ENCODE assay signal across 9 mouse cellular contexts in the genomic region with DNA sequence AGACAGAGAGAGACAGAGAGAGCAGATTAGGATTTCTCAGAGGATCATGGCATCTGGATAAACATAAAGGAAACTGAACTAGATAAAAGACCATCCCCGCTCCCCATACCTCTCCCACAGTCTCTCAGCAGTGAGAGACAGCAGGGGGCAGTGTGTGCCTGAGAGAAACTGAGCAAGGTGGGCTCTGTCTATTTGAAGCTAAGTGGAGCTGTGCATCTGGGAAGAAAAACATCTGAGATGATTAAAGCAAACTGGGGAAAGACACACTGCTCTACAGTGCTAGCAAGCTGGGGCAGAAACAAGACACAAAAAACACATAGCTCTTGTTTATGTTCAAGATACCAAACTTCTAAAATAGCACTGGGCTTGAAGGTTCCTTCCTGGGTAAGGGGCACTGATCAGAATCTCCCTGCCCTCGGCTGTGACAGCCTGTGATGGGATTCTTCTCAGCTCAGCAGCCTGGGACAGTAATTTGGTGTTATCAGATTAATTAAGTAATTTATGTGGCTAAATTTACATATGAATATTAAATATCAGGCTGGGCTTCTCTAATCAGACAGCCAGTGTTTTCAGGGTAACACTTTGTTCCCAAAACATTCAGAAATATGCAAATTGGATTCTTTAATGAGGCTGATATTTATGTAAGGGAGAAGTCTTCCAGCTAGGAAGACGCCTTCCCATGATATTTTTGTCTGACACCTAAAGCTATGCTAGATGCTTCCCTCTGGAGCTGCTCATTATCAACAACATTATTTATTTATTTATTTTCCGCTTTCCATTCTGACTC.
A peak's percentile ranks its signal among the peaks of the same experiment; 100 is the strongest.
DNase-seq lines count a peak whose midpoint lies in the region; ATAC-seq and TF ChIP-seq lines count a peak whose summit lies in the region.
"Had no signal": no experiment of that assay in that cellular context is flagged by ENCODE, and none has a peak within 500 bp of the region (broad histone marks: within the 10 kb centered on the region; RNA-seq: fewer than 3 reads in every experiment).

No protein-coding gene starts in this region.

- dilution Hi-C loops in CH12.LX (cut with MboI; ENCODE audit: extremely low pct_ligation_motif_present, extremely low pct_unique_long_range_greater_than_20kb, low sequenced_read_pairs) = loop anchor here (25.0 kb wide), 1 partner anchor 249 kb away; no protein-coding TSS in a partner anchor

- in situ Hi-C loops in CH12.LX (cut with MboI; ENCODE audit: low pct_ligation_motif_present, low pct_unique_long_range_greater_than_20kb, low sequenced_read_pairs) = loop anchor here (25.0 kb wide), 1 partner anchor 476 kb away; no protein-coding TSS in a partner anchor

- no peak for TF ChIP-seq EP300 in CH12.LX (IDR thresholded peaks at IDR 0.05; ENCODE audit: low read length)

- no peak overlapping the region for H3K9ac ChIP-seq in heart, embryonic 12.5 days
- H3K9ac ChIP-seq in CH12.LX (ENCODE audit: insufficient read depth, low read depth) = no peak overlapping the region
- no peak overlapping the region for H3K9ac ChIP-seq in forebrain, embryonic 12.5 days
- no peak overlapping the region for H3K9ac ChIP-seq in midbrain, embryonic 11.5 days (ENCODE audit: low read length)
- H3K9ac ChIP-seq: neural tube, embryonic 13.5 days had no signal

- H3K27ac ChIP-seq in heart, embryonic 12.5 days (ENCODE audit: poor library complexity, severe bottlenecking) = no peak overlapping the region
- no peak overlapping the region for H3K27ac ChIP-seq in CH12.LX (ENCODE audit: insufficient read depth, low read depth)
- peak overlapping the region; percentile 4; the same call in 1 of the 2 replicates for H3K27ac ChIP-seq in forebrain, embryonic 12.5 days
- no peak overlapping the region for H3K27ac ChIP-seq in midbrain, embryonic 11.5 days (ENCODE audit: low read depth, low read length)
- H3K27ac ChIP-seq: neural tube, embryonic 13.5 days had no signal

- peak in 1 of 2 experiments; percentile 83; a peak in 2 of 4 replicates for TF ChIP-seq CTCF in CH12.LX (conservative IDR thresholded peaks at IDR 0.05 in 1 of 2, IDR thresholded peaks at IDR 0.05 in 1 of 2; ENCODE audit: low read depth in 2 of 2, low read length in 2 of 2)

- intact Hi-C loops in heart, postnatal 10 days (cut with DNase I) = no loop called here
- intact Hi-C loops in left cerebral cortex, postnatal 25 days (cut with DNase I) = no loop called here

- H3K4me1 ChIP-seq in heart, embryonic 12.5 days (replicated peaks) = peaks cover 27% of the 10 kb centered on the region
- peaks cover 15 to 21% of the 10 kb centered on the region in 2 experiments for H3K4me1 ChIP-seq in CH12.LX (ENCODE audit: control insufficient read depth in 1 of 2, insufficient read depth in 2 of 2)
- H3K4me1 ChIP-seq in forebrain, embryonic 12.5 days = peaks cover 20% of the 10 kb centered on the region
- H3K4me1 ChIP-seq in midbrain, embryonic 11.5 days (ENCODE audit: control insufficient read depth, insufficient read depth, low read length) = no peaks in the 10 kb centered on the region

- no peak for TF ChIP-seq POLR2A in CH12.LX (IDR thresholded peaks at IDR 0.05; ENCODE audit: low read depth, low read length)

- H3K36me3 ChIP-seq in heart, embryonic 12.5 days = 0 out of 2 replicates have a peak, but pooled peaks cover 3% of the 10 kb centered on the region
- no peaks in the 10 kb centered on the region for H3K36me3 ChIP-seq in CH12.LX (replicated peaks in 1 of 2; ENCODE audit: control insufficient read depth in 1 of 2, insufficient read depth in 1 of 2, low read length in 1 of 2)
- no peaks in the 10 kb centered on the region for H3K36me3 ChIP-seq in forebrain, embryonic 12.5 days (replicated peaks)
- no peaks in the 10 kb centered on the region for H3K36me3 ChIP-seq in midbrain, embryonic 11.5 days (ENCODE audit: control insufficient read depth, insufficient read depth, low read length)
- H3K36me3 ChIP-seq: neural tube, embryonic 13.5 days had no signal

- ATAC-seq in heart, embryonic 12.5 days (ENCODE audit: insufficient number of reproducible peaks, low FRiP score) = no peak
- peak; percentile 65; the same call in 1 of the 2 replicates for ATAC-seq in forebrain, embryonic 12.5 days (ENCODE audit: low FRiP score)
- ATAC-seq in midbrain, embryonic 11.5 days (ENCODE audit: low FRiP score) = no peak

- TF ChIP-seq RAD21 in CH12.LX (IDR thresholded peaks at IDR 0.05; ENCODE audit: low read depth, low read length) = peak; percentile 81

- no peak overlapping the region for H3K4me2 ChIP-seq in heart, embryonic 12.5 days
- no peak overlapping the region for H3K4me2 ChIP-seq in CH12.LX (ENCODE audit: insufficient read depth, low read depth, poor library complexity, severe bottlenecking)
- H3K4me2 ChIP-seq in forebrain, embryonic 12.5 days = no peak overlapping the region
- no peak overlapping the region for H3K4me2 ChIP-seq in midbrain, embryonic 11.5 days
- H3K4me2 ChIP-seq: neural tube, embryonic 13.5 days had no signal

- H3K4me3 ChIP-seq in heart, embryonic 12.5 days = no peak overlapping the region
- no peak overlapping the region for H3K4me3 ChIP-seq in CH12.LX (replicated peaks in 1 of 3; ENCODE audit: low read depth in 2 of 3, low read length in 2 of 3, poor library complexity in 1 of 3)
- H3K4me3 ChIP-seq in forebrain, embryonic 12.5 days (replicated peaks) = no peak overlapping the region
- H3K4me3 ChIP-seq in midbrain, embryonic 11.5 days (ENCODE audit: low read depth, low read length) = no peak overlapping the region
- H3K4me3 ChIP-seq: neural tube, embryonic 13.5 days had no signal

- H3K79me2 ChIP-seq in CH12.LX (replicated peaks; ENCODE audit: control insufficient read depth, extremely low read depth, insufficient read depth, poor library complexity, severe bottlenecking) = no peaks in the 10 kb centered on the region

- no peaks in the 10 kb centered on the region for H3K27me3 ChIP-seq in heart, embryonic 12.5 days (replicated peaks)
- H3K27me3 ChIP-seq in CH12.LX (replicated peaks) = no peaks in the 10 kb centered on the region
- no peaks in the 10 kb centered on the region for H3K27me3 ChIP-seq in forebrain, embryonic 12.5 days
- H3K27me3 ChIP-seq in midbrain, embryonic 11.5 days (ENCODE audit: control insufficient read depth, insufficient read depth, low read length) = no peaks in the 10 kb centered on the region
- H3K27me3 ChIP-seq: neural tube, embryonic 13.5 days had no signal

- no peaks in the 10 kb centered on the region for H3K9me3 ChIP-seq in heart, embryonic 12.5 days (replicated peaks)
- H3K9me3 ChIP-seq in CH12.LX (replicated peaks; ENCODE audit: low read length) = no peaks in the 10 kb centered on the region
- no peaks in the 10 kb centered on the region for H3K9me3 ChIP-seq in forebrain, embryonic 12.5 days
- no peaks in the 10 kb centered on the region for H3K9me3 ChIP-seq in midbrain, embryonic 11.5 days (ENCODE audit: control insufficient read depth, low read length)
- H3K9me3 ChIP-seq: neural tube, embryonic 13.5 days had no signal

- DNase-seq in heart, postnatal 10 days = peak; percentile 41 to 48
- DNase-seq in CH12.LX (ENCODE audit: extremely low read depth) = peak; percentile 51
- peak; percentile 47 for DNase-seq in midbrain, embryonic 11.5 days (ENCODE audit: low spot score, missing footprints)
- DNase-seq in frontal cortex, postnatal 10 days (ENCODE audit: low spot score in 2 of 2) = no peak
- no peak for DNase-seq in left cerebral cortex, postnatal 25 days (ENCODE audit: low spot score in 2 of 2)
- DNase-seq in cerebellum, postnatal 14 days = no peak

- WGBS in heart, embryonic 12.5 days = 34% methylated on average over 4 of the region's 4 CpGs
- WGBS in forebrain, embryonic 12.5 days = 31% methylated on average over 4 of the region's 4 CpGs
- WGBS in midbrain, embryonic 11.5 days = 58% methylated on average over 4 of the region's 4 CpGs

TF ChIP-seq in CH12.LX, 34 proteins besides CTCF, POLR2A, EP300 and RAD21:
- TF ChIP-seq UBTF (IDR thresholded peaks at IDR 0.05; ENCODE audit: low read depth, low read length) (no peak), MAZ (IDR thresholded peaks at IDR 0.05; ENCODE audit: low read depth, low read length) (no peak), ZC3H11A (IDR thresholded peaks at IDR 0.05; ENCODE audit: low read depth, low read length) (peak; percentile 43), KAT2A (IDR thresholded peaks at IDR 0.05; ENCODE audit: insufficient replicate concordance, low read length) (no peak), SMC3 (IDR thresholded peaks at IDR 0.05; ENCODE audit: low read depth, low read length) (peak; percentile 90), MEF2A (IDR thresholded peaks at IDR 0.05; ENCODE audit: borderline replicate concordance, low read depth, low read length) (no peak)

Comparison
In these comparisons a context has a peak if more than half of its experiments do, and no peak if none do; other contexts are left out.
1. DNase-seq: peak in heart, postnatal 10 days (2 of 2), CH12.LX (single experiment) and midbrain, embryonic 11.5 days (single experiment); none in frontal cortex, postnatal 10 days (0 of 2), left cerebral cortex, postnatal 25 days (0 of 2) and cerebellum, postnatal 14 days (0 of 2).